Mouse (Mus musculus): Measurements from ENCODE around the gene Fam3c.

The Fam3c gene

GRCm38 (mm10) chr6:22327091-22327490, 29.0 kb downstream of the Fam3c start:
- in situ Hi-C loops (cut with MboI; ENCODE audit: low pct_unique_long_range_greater_than_20kb in 1 of 2, low sequenced_read_pairs in 2 of 2, unreplicated experiment in 1 of 2): loop anchor here in 1 of 2 experiments (10.0 kb wide), 1 partner anchor 118 kb away; no protein-coding TSS in a partner anchor

GRCm38 (mm10) chr6:22326289-22326688, 29.8 kb downstream of the Fam3c start:
- in situ Hi-C loops (cut with MboI; ENCODE audit: low pct_unique_long_range_greater_than_20kb in 1 of 2, low sequenced_read_pairs in 2 of 2, unreplicated experiment in 1 of 2): loop anchor here in 1 of 2 experiments (10.0 kb wide), 1 partner anchor 119 kb away; no protein-coding TSS in a partner anchor

- in situ Hi-C loops (cut with MboI; ENCODE audit: low pct_unique_long_range_greater_than_20kb in 1 of 2, low sequenced_read_pairs in 2 of 2, unreplicated experiment in 1 of 2): loop anchor here in 1 of 2 experiments (10.0 kb wide), 1 partner anchor 119 kb away; no protein-coding TSS in a partner anchor
Measured at GRCm38 (mm10) chr6:22325364-22326072, 30.5 kb downstream of the Fam3c start.

- in situ Hi-C loops (cut with MboI; ENCODE audit: low pct_unique_long_range_greater_than_20kb in 1 of 2, low sequenced_read_pairs in 2 of 2, unreplicated experiment in 1 of 2): no loop called here
Measured at GRCm38 (mm10) chr6:22298059-22298458, 58.0 kb downstream of the Fam3c start.

- in situ Hi-C loops (cut with MboI; ENCODE audit: low pct_unique_long_range_greater_than_20kb in 1 of 2, low sequenced_read_pairs in 2 of 2, unreplicated experiment in 1 of 2): no loop called here
Measured at GRCm38 (mm10) chr6:22297028-22297427, 59.0 kb downstream of the Fam3c start.

GRCm38 (mm10) chr6:22293922-22294321, 62.1 kb downstream of the Fam3c start:
- in situ Hi-C loops (cut with MboI; ENCODE audit: low pct_unique_long_range_greater_than_20kb in 1 of 2, low sequenced_read_pairs in 2 of 2, unreplicated experiment in 1 of 2): no loop called here

GRCm38 (mm10) chr6:22292056-22292455, 64.0 kb downstream of the Fam3c start:
- in situ Hi-C loops (cut with MboI; ENCODE audit: low pct_unique_long_range_greater_than_20kb in 1 of 2, low sequenced_read_pairs in 2 of 2, unreplicated experiment in 1 of 2): no loop called here

GRCm38 (mm10) chr6:22290790-22291189, 65.3 kb downstream of the Fam3c start:
- in situ Hi-C loops (cut with MboI; ENCODE audit: low pct_unique_long_range_greater_than_20kb in 1 of 2, low sequenced_read_pairs in 2 of 2, unreplicated experiment in 1 of 2): no loop called here

GRCm38 (mm10) chr6:22289461-22290021, 66.5 kb downstream of the Fam3c start:
- in situ Hi-C loops (cut with MboI; ENCODE audit: low pct_unique_long_range_greater_than_20kb in 1 of 2, low sequenced_read_pairs in 2 of 2, unreplicated experiment in 1 of 2): no loop called here

GRCm38 (mm10) chr6:22288737-22289460, 67.1 kb downstream of the Fam3c start:
- in situ Hi-C loops (cut with MboI; ENCODE audit: low pct_unique_long_range_greater_than_20kb in 1 of 2, low sequenced_read_pairs in 2 of 2, unreplicated experiment in 1 of 2): no loop called here

- in situ Hi-C loops (cut with MboI; ENCODE audit: low pct_unique_long_range_greater_than_20kb in 1 of 2, low sequenced_read_pairs in 2 of 2, unreplicated experiment in 1 of 2): no loop called here
Measured at GRCm38 (mm10) chr6:22288004-22288736, 67.9 kb downstream of the Fam3c start, which contains the start of gene Wnt16. Gene Wnt16 (plus strand): TSS chr6:22288227.

GRCm38 (mm10) chr6:22282405-22282804, 73.6 kb downstream of the Fam3c start:
- in situ Hi-C loops (cut with MboI; ENCODE audit: low pct_unique_long_range_greater_than_20kb in 1 of 2, low sequenced_read_pairs in 2 of 2, unreplicated experiment in 1 of 2): no loop called here

- in situ Hi-C loops (cut with MboI; ENCODE audit: low pct_unique_long_range_greater_than_20kb in 1 of 2, low sequenced_read_pairs in 2 of 2, unreplicated experiment in 1 of 2): no loop called here
Measured at GRCm38 (mm10) chr6:22280217-22280861, 75.7 kb downstream of the Fam3c start.

GRCm38 (mm10) chr6:22277941-22278340, 78.1 kb downstream of the Fam3c start:
- in situ Hi-C loops (cut with MboI; ENCODE audit: low pct_unique_long_range_greater_than_20kb in 1 of 2, low sequenced_read_pairs in 2 of 2, unreplicated experiment in 1 of 2): no loop called here

- in situ Hi-C loops (cut with MboI; ENCODE audit: low pct_unique_long_range_greater_than_20kb in 1 of 2, low sequenced_read_pairs in 2 of 2, unreplicated experiment in 1 of 2): no loop called here
Measured at GRCm38 (mm10) chr6:22269840-22270521, 86.1 kb downstream of the Fam3c start.

- in situ Hi-C loops (cut with MboI; ENCODE audit: low pct_unique_long_range_greater_than_20kb in 1 of 2, low sequenced_read_pairs in 2 of 2, unreplicated experiment in 1 of 2): no loop called here
Measured at GRCm38 (mm10) chr6:22268677-22269076, 87.4 kb downstream of the Fam3c start.

GRCm38 (mm10) chr6:22267807-22268667, 88.0 kb downstream of the Fam3c start:
- in situ Hi-C loops (cut with MboI; ENCODE audit: low pct_unique_long_range_greater_than_20kb in 1 of 2, low sequenced_read_pairs in 2 of 2, unreplicated experiment in 1 of 2): no loop called here
